Mouse (Mus musculus) erythroblast, embryonic 14.5 days (primary cell): ENCODE data around the gene Ppox. TPM values are rescaled to one million over a fixed set of nuclear protein-coding genes. Genes with fewer than 3 reads are reported as not detected.

Experiments
- H3K27me3 ChIP-seq: 2 replicates; pipeline ENCODE4 v1.6.1; 2012; ENCODE audit warnings: inconsistent platforms; ENCODE audit not compliant: control insufficient read depth
- H3K36me3 ChIP-seq: 2 replicates; pipeline ENCODE4 v1.6.1; 2012; ENCODE audit warnings: mild to moderate bottlenecking, inconsistent platforms; ENCODE audit not compliant: control insufficient read depth
- H3K4me1 ChIP-seq: 2 replicates; pipeline ENCODE4 v1.6.1; 2012; ENCODE audit warnings: inconsistent platforms; ENCODE audit not compliant: control insufficient read depth
- H3K4me3 ChIP-seq: replicated peaks from 2 replicates; pipeline ENCODE3; 2012; ENCODE audit warnings: moderate library complexity, mild to moderate bottlenecking, inconsistent platforms
- H3K9me3 ChIP-seq: 2 replicates; pipeline ENCODE4 v1.6.1; 2012; ENCODE audit warnings: low read length, inconsistent platforms, mixed read lengths; ENCODE audit not compliant: control insufficient read depth
- GATA1 ChIP-seq: IDR thresholded peaks from 2 replicates; pipeline ENCODE4 v1.6.1; 2012; ENCODE audit warnings: low read length, inconsistent platforms, mixed read lengths
- TAL1 ChIP-seq: IDR thresholded peaks from 3 replicates; pipeline ENCODE4 v1.6.1; 2012; ENCODE audit warnings: low read length, inconsistent platforms, mixed read lengths
- polyA plus RNA-seq: library from polyadenylated mRNA; stranded (reverse); fragments of >175 nt; gene quantifications from 2 replicates; pipeline ENCODE4 v1.2.3, GENCODE M21; 2012

The Ppox gene
- polyA plus RNA-seq, 1 experiment: 89.9 TPM

DNA sequence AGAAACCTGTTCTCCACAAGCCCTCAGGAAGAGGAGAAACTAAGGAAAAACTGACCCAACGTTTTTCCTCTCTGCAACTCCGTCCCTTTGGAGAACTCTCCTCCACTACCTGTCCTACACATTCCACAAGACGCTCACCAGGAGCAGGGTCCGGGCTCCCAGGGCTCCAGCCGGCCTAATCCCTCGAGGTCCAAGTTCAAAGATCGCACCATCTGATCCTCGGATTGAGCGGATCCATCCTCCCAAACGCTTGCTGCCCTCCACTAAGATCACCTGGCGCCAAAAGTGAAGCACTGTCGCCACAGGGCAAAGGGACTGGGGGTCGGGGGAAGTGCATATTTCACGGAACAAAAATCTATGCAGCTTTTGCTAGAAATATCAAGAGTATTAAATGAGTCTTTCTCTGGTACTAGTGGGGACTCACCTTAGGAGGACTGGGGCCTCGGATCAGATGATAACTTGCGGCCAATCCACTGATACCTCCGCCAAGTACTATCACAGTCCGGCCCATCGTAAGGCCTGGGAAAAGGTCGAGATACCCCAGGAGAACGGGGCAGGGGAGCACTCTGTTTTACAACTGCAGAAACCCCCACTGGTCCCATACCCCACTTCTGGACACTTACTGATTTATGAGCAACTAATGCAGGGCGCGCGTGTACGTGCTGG, 603 bp downstream of the Ppox start:
- peak overlapping the region; percentile 85 for H3K4me3 ChIP-seq
- no peak for TF ChIP-seq GATA1
- no peak for TF ChIP-seq TAL1
- H3K36me3 ChIP-seq: peaks cover 87% of the 10 kb centered on the region
- no peaks in the 10 kb centered on the region for H3K27me3 ChIP-seq
- H3K4me1 ChIP-seq: peaks cover 68% of the 10 kb centered on the region
- no peaks in the 10 kb centered on the region for H3K9me3 ChIP-seq

DNA sequence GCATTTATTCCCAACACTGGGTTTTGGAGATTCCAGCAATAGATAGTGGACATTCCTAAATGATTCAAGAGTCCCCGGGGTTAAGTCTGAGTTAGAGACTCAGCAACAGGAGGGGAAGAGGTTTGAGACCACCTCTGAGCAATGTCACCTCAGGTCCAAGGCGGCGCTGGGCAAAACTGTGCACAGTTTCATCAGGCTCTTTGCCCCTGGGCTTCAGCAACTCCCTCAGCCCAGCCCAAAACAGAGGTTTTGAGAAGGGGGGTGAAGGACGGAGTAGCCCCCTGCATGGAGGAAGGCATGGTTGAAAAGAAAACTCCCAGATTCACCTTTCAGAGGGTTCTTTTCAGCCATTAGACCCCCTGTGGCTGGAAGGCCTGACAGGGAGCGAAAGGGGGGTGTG, 1.3 kb downstream of the Ppox start:
- peaks cover 68% of the 10 kb centered on the region for H3K4me1 ChIP-seq
- peak overlapping the region; percentile 85 for H3K4me3 ChIP-seq
- no peaks in the 10 kb centered on the region for H3K9me3 ChIP-seq
- peak; percentile 25; the same call in 1 of the 2 replicates for TF ChIP-seq GATA1
- no peak for TF ChIP-seq TAL1
- H3K27me3 ChIP-seq: no peaks in the 10 kb centered on the region
- H3K36me3 ChIP-seq: peaks cover 87% of the 10 kb centered on the region

DNA sequence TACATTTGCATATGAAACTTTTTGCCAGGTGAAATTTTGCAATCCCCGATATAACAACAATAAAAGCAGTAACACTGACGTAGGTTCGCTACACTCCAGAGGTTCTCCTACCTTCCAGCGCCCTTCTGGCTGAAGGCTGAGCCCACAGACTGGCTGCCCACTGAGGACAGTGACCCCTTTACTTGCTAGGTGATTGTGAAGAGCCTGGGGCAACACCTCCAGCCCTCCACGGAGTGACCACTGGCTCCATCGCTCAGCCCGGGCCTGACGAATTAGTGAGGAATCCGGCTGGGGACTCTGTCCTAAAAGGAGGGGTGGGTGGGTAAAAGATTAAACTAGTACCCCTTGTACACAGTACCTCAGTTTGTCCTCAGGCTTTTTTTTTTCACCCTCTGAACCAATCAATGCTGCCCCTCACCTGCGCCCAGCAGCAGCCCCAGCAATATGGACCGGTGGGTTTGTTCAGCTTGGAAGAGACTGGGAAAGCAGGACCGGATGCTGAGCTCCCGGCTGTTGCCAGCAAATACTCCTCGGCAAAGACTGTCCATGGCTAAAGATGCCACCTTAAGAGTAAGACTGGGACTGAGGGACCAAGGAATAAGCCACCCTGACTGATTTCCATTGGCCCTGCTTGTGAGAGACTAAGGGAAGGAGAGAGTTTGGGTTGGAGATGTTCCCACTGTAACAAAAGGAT, 1.8 kb downstream of the Ppox start:
- Histone ChIP-seq H3K4me3 (peak overlapping the region; percentile 85), H3K4me1 (peaks cover 70% of the 10 kb centered on the region), H3K9me3 (no peaks in the 10 kb centered on the region), H3K36me3 (peaks cover 87% of the 10 kb centered on the region), H3K27me3 (no peaks in the 10 kb centered on the region)
- TF ChIP-seq GATA1 (no peak), TAL1 (no peak)

DNA sequence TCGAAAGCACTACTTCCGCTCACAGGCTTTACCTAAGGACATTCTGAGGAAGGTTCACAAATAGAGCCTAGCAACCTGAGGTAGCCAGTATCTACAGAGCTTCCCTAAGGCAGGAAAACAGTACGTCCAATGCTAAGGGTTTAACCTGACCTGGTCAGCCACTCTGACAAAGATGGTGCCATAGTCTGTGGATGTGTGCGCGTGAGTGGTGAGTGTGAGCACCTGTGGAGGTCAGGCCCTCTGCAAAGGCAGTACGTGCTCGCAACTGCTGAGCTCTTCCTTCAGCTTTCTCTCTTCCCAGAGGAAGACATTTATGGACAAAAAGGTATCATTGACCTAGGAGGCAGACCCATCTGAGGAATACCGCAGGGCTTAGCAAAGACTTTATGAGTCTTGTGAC, 2.5 kb downstream of the Ppox start:
- no peaks in the 10 kb centered on the region for H3K9me3 ChIP-seq
- no peaks in the 10 kb centered on the region for H3K27me3 ChIP-seq
- peaks cover 87% of the 10 kb centered on the region for H3K36me3 ChIP-seq
- H3K4me1 ChIP-seq: peaks cover 72% of the 10 kb centered on the region
- H3K4me3 ChIP-seq: peak overlapping the region; percentile 85
- TF ChIP-seq GATA1 (no peak), TAL1 (no peak)

DNA sequence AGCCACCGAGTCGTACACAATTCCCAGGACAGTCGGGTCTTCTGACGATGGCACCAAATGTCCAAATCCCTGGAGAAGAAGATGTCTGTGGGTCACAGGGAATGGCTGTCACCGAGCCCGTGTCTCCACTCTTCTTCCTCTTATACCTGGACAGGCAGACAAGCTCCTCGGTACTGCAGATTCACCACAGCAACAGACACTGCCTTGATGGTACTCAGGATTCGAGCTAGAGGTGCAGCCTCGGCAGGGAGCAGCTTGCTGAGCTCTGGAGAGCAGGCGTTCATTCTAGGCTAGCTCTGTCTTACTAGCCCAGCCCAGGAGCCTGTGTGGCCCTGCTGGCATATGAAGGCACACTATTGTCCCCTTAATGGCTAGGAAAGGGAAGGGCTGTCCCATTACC, 3.2 kb downstream of the Ppox start:
- Histone ChIP-seq H3K4me1 (peaks cover 68% of the 10 kb centered on the region), H3K9me3 (no peaks in the 10 kb centered on the region), H3K4me3 (peak overlapping the region; percentile 85), H3K36me3 (peaks cover 87% of the 10 kb centered on the region), H3K27me3 (no peaks in the 10 kb centered on the region)
- TF ChIP-seq TAL1 (no peak), GATA1 (no peak)

DNA sequence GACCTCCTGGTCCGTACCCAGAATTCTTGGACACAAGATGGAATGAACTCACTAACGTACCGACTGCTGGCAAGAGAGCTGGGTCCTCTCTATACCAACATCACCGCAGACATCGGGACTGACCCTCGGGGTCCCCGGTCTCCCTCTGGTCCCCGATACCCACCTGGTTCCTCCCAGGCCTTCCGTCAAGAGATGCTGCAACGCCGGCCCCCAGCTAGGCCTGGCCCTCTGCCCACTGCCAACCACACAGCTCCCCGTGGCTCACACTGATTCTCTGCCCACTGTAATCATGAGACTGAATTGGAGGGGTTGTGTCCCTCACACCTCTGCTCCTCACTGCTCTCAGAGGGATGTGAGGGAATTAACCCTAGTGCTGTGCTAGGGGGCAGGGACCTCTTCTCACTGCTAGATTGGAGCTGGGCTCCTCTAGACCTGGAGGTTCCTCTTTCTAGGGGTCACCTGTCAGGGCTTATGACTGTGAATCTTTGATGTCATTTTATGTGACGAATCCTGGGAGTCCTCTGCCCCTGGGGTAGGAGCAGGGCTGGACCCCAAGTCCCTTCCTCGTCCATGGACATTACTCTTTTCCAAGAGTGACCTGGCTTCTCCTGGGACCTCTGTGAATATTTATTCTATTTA, 4.8 kb downstream of the Ppox start:
- Histone ChIP-seq H3K4me3 (peak overlapping the region; percentile 19), H3K9me3 (0 out of 2 replicates have a peak, but pooled peaks cover 2% of the 10 kb centered on the region), H3K36me3 (peaks cover 92% of the 10 kb centered on the region), H3K27me3 (no peaks in the 10 kb centered on the region), H3K4me1 (peaks cover 74% of the 10 kb centered on the region)
- TF ChIP-seq TAL1 (no peak), GATA1 (no peak)

DNA sequence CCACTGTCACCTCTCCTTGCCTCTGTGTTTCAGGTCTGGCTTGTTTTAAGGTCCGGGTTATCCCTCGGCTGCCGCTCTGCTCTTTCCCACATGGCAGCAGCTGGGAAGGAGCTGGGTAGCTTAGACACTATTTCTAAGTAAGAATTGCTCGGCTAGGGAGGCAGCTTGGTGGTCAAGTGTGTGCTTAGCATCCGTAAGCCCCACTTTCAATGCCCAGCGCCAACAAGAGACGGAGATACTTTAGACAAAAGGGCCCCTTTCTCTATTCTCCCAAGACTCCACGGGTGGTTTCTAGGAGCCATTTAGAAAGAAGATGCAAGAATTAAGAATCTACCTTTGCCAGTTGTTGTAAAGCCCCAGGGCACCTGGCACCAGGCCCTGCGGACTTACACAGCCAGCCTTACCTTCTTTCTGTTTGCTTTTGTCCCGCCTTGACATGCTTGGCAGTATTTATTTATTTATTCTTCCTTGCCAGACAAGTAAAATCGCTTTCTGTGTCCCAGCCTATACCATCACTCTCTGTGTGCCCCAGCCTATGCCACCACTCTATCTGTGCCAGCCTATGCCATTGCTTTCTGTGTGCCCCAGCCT, 5.7 kb downstream of the Ppox start:
- H3K4me1 ChIP-seq: peaks cover 82% of the 10 kb centered on the region
- H3K4me3 ChIP-seq: no peak overlapping the region
- TF ChIP-seq GATA1: no peak
- 0 out of 2 replicates have a peak, but pooled peaks cover 2% of the 10 kb centered on the region for H3K9me3 ChIP-seq
- peaks cover 88% of the 10 kb centered on the region for H3K36me3 ChIP-seq
- no peaks in the 10 kb centered on the region for H3K27me3 ChIP-seq

DNA sequence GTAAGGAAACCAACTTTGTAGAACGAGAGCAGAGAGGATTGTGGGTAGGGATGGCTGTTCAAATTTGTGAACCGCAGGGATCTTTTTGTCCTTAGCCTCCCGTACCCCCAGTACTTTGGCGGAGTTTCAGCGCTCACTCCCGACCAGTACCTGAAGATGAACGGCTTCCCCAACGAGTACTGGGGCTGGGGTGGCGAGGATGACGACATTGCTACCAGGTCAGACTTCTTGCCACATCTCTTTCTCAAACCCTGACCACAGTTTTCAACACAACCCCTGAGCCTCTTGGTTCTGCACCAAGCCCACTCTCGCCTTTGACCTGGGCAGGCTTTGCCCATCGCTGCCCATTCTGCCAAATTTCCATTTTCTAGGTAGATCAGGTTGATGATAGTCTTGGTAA, 6.8 kb downstream of the Ppox start:
- H3K4me1 ChIP-seq: peaks cover 88% of the 10 kb centered on the region
- no peaks in the 10 kb centered on the region for H3K27me3 ChIP-seq
- TF ChIP-seq GATA1: no peak
- no peak overlapping the region for H3K4me3 ChIP-seq
- H3K9me3 ChIP-seq: 0 out of 2 replicates have a peak, but pooled peaks cover 2% of the 10 kb centered on the region
- H3K36me3 ChIP-seq: peaks cover 77% of the 10 kb centered on the region

DNA sequence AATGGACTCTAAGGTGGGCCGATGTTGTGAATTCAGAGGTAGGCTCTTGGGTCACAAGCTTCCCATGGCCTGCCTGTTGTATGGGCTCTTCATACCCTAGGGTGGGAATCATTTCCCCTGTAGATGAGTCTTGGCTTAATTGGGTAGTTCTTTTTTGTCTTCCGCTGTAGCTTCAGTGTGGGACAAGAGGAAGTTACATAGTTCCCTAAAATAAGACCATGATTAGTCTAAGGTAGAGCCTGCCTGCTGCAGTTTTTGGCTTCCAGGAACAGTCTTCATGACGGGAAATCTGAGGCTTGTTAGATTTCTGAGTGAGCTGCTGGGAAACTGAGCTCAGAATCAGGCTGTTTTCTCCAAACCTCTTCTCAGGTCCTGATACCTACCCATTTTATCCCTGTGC, 8.9 kb downstream of the Ppox start:
- H3K9me3 ChIP-seq: 0 out of 2 replicates have a peak, but pooled peaks cover 2% of the 10 kb centered on the region
- peaks cover 57% of the 10 kb centered on the region for H3K36me3 ChIP-seq
- TF ChIP-seq TAL1: no peak
- no peak for TF ChIP-seq GATA1
- peak overlapping the region; percentile 70 for H3K4me3 ChIP-seq
- peaks cover 71% of the 10 kb centered on the region for H3K4me1 ChIP-seq
- H3K27me3 ChIP-seq: 0 out of 2 replicates have a peak, but pooled peaks cover under 1% of the 10 kb centered on the region
